Mouse (Mus musculus) cerebellum, adult 18-20 months (tissue): ENCODE data around the gene Asl.

Experiments used
- DNase-seq, 2 experiments: peaks; one replicate each; pipeline ENCODE4 v3.0.0; 2021

Asl gene

GRCm38 (mm10) chr5:130029142-130029897, at the start of gene Asl, which contains the start of gene Crcp:
TSS of gene Asl (minus strand) at chr5:130029247.
TSS of gene Crcp (plus strand) at chr5:130029290.
- peak; percentile 91 to 94 for DNase-seq

- no peak for DNase-seq
These were observed 49.7 kb upstream of the Asl start for GRCm38 (mm10) chr5:130078834-130079156.

- no peak for DNase-seq
These were observed 49.2 kb upstream of the Asl start for GRCm38 (mm10) chr5:130078096-130078833.

DNA sequence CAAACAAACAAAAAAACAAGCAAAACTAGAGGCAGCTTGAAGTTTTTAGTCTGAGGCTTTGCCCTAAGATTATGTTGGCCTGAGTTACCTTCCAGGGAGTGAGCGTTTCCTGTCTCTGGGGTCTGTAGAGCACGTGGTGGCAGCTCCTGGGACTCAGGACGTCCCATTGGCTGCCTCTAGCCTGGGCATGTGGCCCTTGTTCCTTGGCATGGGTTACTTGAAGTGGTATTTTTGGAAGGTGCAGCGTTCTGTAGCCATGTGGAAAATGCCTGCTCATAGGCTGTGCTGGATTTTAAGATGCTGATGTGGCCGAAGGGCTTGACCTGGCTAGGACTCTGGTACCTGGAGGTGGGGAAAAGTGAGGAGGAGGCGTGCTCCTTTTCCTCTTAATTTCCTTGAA, 47.3 kb upstream of the Asl start:
- no peak for DNase-seq

DNA sequence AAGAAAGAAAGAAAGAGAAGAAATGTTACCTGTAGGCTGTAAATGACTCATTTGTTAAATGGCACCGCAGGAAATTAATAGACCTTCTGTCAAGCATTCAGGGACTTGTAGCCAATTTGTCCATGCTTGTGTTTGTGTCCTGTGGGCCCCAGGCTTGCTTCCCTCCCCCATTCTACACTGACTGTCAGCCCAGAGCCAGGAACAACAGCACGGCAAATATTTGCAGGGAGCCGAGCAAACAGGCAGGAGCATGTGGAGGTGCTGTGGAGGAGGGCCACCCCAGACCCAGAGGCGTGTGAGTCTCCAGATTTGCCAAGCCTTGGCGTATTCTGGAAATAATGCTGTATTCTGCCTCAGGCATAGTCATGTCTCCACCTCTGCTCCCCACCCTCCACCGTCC, 45.4 kb upstream of the Asl start:
- DNase-seq, result peak in 1 of 2 experiments; percentile 41

DNA sequence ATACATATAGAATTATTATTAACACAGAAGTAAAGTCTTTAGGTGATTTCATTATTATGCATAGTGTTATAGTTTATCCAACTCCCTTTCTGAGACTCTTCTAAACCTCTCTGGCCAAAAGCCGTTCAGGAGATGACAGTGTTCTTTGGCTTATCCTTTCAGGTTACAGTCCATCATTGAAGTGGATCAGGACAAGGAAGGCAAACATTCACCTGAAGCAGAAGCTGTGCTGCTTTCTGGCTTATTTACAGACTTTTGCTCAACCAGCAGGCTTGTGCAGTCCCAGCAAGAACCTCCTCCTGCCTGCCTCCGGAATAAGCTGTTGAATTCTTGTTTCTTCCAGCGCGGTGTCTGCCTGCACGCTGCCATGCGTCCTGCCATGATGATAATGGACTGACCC, 44.0 kb upstream of the Asl start, which contains the start of gene Tpst1:
Tpst1 (plus strand) TSS at position 301 of the 400 bp plus-strand sequence.
- no peak for DNase-seq

DNA sequence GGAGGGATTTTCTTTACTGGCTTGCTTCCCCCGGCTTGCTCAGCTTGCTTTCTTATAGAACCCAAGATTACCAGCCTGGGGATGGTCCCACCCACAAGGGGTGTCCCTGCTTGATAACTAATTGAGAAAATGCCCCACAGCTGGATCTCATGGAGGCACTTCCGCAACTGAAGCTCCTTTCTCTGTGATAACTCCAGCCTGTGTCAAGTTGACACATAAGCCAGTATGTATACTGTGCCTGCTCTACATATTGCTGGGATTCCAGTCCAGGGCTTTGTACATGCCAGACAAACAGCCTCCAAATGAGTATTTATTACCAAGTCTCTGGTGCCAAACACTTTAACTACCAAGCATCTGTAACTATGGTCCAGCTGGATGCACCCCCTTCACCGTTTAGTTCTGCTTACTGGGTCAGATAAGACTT, 38.8 kb upstream of the Asl start:
- DNase-seq, result no peak

GRCm38 (mm10) chr5:130065579-130065978, 36.5 kb upstream of the Asl start:
- DNase-seq, result no peak

DNA sequence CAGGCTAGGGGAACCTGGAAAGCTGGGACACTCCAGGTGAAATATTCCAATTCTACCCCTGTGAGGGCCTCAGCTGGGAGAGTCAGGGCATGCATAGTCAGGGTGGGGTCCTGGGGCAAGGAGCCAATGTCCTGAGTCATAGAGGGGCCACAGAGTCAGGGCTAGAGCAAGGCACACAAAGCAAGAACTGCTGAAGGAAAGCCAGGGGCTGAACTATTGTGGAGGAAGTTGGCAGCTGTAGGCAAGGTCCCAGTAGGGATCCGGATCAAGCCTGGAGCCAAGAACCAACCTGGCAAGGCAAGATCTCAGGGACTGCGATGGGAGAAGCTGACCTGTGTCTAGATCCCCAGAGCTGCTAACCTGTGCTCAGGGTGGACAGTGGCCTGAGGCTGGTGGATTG, 34.7 kb upstream of the Asl start:
- DNase-seq, result peak; percentile 69 to 74

- DNase-seq, result no peak
These were observed 33.0 kb upstream of the Asl start for GRCm38 (mm10) chr5:130062096-130062495.

GRCm38 (mm10) chr5:130060329-130060665, 31.2 kb upstream of the Asl start:
- no peak for DNase-seq

DNA sequence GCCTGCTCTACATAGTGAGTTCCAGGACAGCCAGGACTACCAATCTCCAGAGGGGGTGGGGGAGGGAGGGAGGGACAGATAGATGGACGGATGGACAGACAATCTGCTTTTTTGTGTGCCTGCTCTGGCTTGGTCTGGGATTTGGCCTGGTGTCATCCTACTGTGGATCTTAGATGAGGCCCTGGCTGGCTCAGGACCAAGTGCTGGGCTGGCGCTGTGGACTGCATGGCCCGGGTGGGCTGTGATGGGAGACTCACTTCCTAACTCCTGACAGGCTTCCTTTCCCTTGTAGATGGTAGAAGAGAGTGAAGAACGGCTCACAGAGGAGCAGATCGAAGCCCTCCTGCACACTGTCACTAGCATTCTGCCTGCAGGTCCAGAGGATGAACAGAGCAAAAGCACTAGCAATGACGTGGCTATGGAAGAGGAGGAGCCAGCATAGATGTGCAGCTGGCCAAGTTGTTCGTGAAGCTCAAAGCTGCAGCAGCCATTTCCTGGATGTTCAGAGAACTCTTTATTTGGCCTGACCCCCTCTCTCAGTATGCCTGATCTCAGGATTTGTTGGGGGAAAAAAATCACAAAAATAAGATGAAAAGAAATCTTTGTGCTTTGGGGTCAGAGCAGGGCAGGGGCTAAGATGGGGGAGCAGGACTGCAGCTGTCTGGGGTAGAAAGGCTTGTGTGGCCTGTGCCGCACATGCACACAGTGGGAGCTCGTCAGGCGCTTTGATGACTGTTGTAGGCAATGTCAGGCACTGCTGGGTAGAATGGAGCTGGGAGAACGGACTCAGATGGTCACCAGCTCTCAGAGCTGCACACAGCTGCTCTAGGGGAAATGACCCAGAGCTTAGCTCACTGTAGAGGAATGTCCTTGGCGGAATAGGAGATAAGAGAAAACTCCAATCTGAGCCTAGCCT, 30.6 kb upstream of the Asl start:
- DNase-seq, result no peak

DNA sequence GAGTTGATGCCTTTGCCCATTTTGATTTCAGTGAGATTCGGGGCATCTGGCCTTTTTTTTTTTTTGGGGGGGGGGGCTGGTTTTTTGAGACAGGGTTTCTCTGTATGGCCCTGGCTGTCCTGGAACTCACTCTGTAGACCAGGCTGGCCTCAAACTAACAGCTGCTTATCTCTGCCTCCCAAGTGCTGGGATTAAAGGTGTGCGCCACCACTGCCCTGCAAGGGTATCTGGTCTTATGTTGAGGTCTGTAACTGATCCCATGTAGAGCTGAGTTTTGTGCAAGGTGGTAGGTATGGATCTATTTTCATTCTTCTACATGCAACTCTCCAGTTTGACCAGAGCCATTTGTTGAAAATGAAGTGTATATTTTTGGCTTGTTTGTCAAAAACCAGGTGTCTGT, 27.3 kb upstream of the Asl start:
- no peak for DNase-seq

- no peak for DNase-seq
These were observed 26.6 kb upstream of the Asl start for GRCm38 (mm10) chr5:130055688-130056087.

- DNase-seq, result no peak
These were observed 23.9 kb upstream of the Asl start for GRCm38 (mm10) chr5:130052955-130053354.

DNA sequence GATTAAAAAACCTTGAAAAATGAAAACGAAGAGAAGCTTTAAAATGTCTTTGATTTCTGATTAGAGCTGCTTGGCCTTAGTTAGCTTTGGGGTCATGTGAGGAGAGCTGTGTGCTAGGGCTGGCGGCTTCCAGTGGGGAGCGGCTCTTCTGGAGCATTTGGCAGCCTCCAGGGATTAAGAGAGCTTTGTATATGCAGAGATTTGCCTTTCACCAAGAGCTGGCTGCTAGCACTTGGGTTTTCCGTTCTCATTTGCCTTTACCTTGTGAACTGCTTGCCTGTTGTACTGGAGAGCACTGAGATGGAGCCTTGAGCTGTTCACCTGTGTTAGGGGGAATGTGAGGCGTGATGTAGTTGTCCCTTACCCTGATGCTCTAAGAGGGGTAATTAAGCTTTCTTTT, 23.5 kb upstream of the Asl start:
- DNase-seq, result no peak

GRCm38 (mm10) chr5:130051073-130051860, 22.2 kb upstream of the Asl start:
- DNase-seq, result peak in 1 of 2 experiments; percentile 40

DNA sequence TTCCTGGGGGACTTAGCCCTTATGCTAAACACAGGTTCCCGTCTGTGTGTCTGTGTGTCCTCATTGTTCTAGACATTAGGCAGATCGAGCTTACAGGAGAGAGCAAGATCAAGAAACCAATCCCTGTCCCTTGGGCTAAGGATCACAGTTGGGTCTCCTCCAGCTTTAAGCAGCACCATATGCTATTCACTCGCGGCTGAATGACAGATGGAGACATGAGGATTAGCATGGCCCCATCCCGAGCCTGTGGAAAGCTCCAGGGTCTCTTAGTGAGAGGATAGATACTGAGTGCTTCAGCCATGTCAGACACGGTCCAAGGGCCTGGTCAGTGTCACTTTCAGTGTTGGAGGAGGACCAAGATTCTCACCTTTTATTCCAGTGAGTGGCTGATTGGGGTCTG, 21.4 kb upstream of the Asl start:
- DNase-seq, result peak; percentile 81 to 88

DNA sequence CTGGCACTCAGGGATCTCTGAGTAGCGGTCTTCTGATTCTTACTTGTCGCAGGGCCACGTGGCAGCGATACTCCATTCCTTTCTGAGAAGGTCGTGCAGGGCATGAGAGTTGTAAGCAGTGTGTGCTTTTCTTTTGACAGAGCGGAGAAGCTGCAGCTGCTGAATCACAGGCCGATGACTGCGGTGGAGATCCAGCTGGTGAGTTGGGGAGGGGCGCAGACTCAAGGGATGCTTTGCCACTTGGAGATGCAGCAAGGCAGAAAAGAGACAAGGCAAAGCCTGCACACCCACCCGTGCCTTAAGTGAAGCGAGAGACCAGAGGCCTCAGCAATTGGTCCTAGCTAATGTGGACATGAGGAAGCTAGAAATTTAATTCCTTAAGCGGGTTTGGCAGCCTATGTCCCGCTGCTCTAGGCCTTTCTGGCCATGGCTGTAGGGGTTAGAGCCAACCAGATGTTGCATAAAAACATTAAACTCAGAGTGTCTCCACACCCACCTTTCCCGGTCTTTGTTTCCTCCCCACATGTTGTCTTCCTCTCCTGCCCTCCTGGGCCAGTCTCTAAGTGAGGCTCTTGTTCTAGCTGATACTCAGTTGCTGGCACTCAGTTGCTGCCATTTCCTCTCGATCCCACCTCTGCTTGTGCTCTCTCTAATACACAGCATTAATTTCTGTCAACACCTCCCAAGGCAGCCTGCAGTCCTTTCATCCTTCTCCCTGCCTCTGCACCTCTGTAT, 19.9 kb upstream of the Asl start:
- DNase-seq, result no peak

DNA sequence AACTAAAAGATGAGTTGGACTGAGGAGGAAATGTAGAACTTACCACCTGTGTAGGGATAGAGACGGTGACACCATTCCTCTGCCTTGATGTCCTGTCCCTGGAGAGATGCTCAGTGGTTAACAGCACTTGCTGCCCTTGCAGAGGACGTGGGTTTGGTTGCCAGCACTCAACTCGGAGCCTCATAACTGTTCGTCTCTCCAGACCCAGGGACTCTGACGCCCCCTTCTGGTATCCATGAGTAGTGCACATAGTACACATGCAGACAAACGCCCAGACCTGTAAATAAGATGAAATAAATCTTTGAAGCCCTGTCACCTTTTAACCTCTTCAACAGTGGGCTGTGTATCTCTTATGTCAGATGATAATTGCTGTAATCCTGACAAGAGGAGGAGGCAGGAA, 18.0 kb upstream of the Asl start:
- DNase-seq, result no peak

- no peak for DNase-seq
These were observed 17.5 kb upstream of the Asl start for GRCm38 (mm10) chr5:130046589-130046988.

GRCm38 (mm10) chr5:130046100-130046499, 17.1 kb upstream of the Asl start:
- DNase-seq, result no peak
